Mouse (Mus musculus) midbrain, embryonic 14.5 days (tissue): ENCODE data around the gene Rnf208. TPM values are rescaled to one million over a fixed set of nuclear protein-coding genes. Genes with fewer than 3 reads are reported as not detected.

Experiments used
- ATAC-seq: fragments of 200-750 bp; cut with Nextera tagmentation; 2 replicates; pipeline ENCODE4 v1.8.0; 2017; ENCODE audit warnings: moderate number of reproducible peaks, moderate library complexity; ENCODE audit not compliant: low FRiP score, low TSS enrichment
- DNase-seq: peaks from one replicate; pipeline ENCODE4 v3.0.0-alpha.2; 2015
- H3K27ac ChIP-seq: fragments of 300-500 bp; sonication (generic); replicated peaks from 2 replicates; pipeline ENCODE4 v1.5.1; 2014; ENCODE audit warnings: mild to moderate bottlenecking, low read depth, low read length, moderate library complexity
- H3K27me3 ChIP-seq: fragments of 300-500 bp; sonication (generic); 2 replicates; pipeline ENCODE4 v1.6.1; 2014; ENCODE audit warnings: low read length, control low read depth, mixed read lengths; ENCODE audit not compliant: control insufficient read depth, insufficient read depth
- H3K36me3 ChIP-seq: fragments of 300-500 bp; sonication (generic); 2 replicates; pipeline ENCODE4 v1.6.1; 2014; ENCODE audit warnings: low read length, control low read depth; ENCODE audit not compliant: control insufficient read depth, insufficient read depth
- H3K4me1 ChIP-seq: fragments of 300-500 bp; sonication (generic); 2 replicates; pipeline ENCODE4 v1.6.1; 2014; ENCODE audit warnings: mild to moderate bottlenecking, antibody characterized with exemption, low read length, control low read depth; ENCODE audit not compliant: control insufficient read depth, insufficient read depth
- H3K4me2 ChIP-seq: fragments of 300-500 bp; sonication (generic); 2 replicates; pipeline ENCODE4 v1.6.1; 2014; ENCODE audit warnings: mild to moderate bottlenecking, low read length, moderate library complexity
- H3K4me3 ChIP-seq: fragments of 300-500 bp; sonication (generic); replicated peaks from 2 replicates; pipeline ENCODE4 v1.5.1; 2014; ENCODE audit warnings: low read depth, low read length
- H3K9ac ChIP-seq: fragments of 300-500 bp; sonication (generic); replicated peaks from 2 replicates; pipeline ENCODE4 v1.6.1; 2014; ENCODE audit warnings: mild to moderate bottlenecking, low read length, moderate library complexity
- H3K9me3 ChIP-seq: fragments of 300-500 bp; sonication (generic); 2 replicates; pipeline ENCODE4 v1.6.1; 2016; ENCODE audit warnings: low read length, control low read depth, mixed read lengths; ENCODE audit not compliant: control insufficient read depth
- WGBS: fragments of 180-500 bp; shearing (Covaris S2); extraction: QIAGEN DNeasy Blood & Tissue Kit; methylation state at CpG from one replicate; pipeline ENCODE4 v1.1.7; 2014; 5-methylcytosine and 5-hydroxymethylcytosine counted together
- polyA plus RNA-seq: library from polyadenylated mRNA; unstranded; fragments of >200 nt; fragmentation: Nextera tagmentation; extraction: Ambion mirVana; gene quantifications from 2 replicates; pipeline ENCODE4 v1.2.1, GENCODE M21; 2014

Gene Rnf208
- polyA plus RNA-seq, 1 experiment from 2014 or later: 138 TPM

- H3K9me3 ChIP-seq: no peaks in the 10 kb centered on the region
- H3K36me3 ChIP-seq: peaks cover 32% of the 10 kb centered on the region
- H3K27ac ChIP-seq: no peak within 1 kb of the TSS
- no peak within 1 kb of the TSS for H3K4me2 ChIP-seq
- DNase-seq (no peak), ATAC-seq (no peak)
- H3K4me3 ChIP-seq: no peak within 1 kb of the TSS
- H3K27me3 ChIP-seq: peaks cover 45% of the 10 kb centered on the region
- WGBS: 83% methylated on average over 6 of the region's 6 CpGs
- H3K4me1 ChIP-seq: 0 out of 2 replicates have a peak, but pooled peaks cover 5% of the 10 kb centered on the region
- H3K9ac ChIP-seq: no peak within 1 kb of the TSS
These were observed 46.0 kb downstream of the Rnf208 start, which contains the start of gene Tmem210 for GRCm38 (mm10) chr2:25287927-25288649. Gene Tmem210, plus strand, starts transcription at chr2:25288145.

GRCm38 (mm10) chr2:25288734-25289345, 46.8 kb downstream of the Rnf208 start:
- no peak for ATAC-seq
- no peaks in the 10 kb centered on the region for H3K9me3 ChIP-seq

DNA sequence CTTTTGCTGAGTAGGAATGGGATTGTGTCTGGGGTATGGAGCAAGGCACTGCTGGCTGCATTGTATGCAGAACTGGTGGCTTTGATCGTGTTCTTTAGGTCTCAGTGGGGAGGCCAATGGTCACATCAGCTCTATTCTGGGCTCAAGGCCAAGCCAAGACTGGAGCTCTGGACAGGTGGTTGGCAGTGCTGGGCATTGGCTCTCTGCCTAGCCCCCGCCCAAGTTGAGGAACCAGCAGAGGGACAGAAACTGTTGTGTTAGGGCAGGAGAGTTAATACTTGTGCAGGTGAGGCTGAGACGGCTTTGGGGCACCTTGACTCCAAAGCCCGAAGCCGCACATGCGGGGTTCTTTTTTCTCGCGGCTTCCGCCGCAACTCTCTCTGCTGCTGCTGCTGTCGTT, 47.6 kb downstream of the Rnf208 start, which contains the start of gene Lrrc26:
Lrrc26 (plus strand) TSS at position 265 of the 400 bp plus-strand sequence.
- 12% methylated on average over 11 of the region's 11 CpGs for whole genome bisulfite sequencing
- H3K9me3 ChIP-seq: no peaks in the 10 kb centered on the region
- H3K27ac ChIP-seq: no peak within 1 kb of the TSS
- no peak for ATAC-seq
- H3K36me3 ChIP-seq: peaks cover 18% of the 10 kb centered on the region
- H3K4me3 ChIP-seq: peak within 1 kb of the TSS; percentile 22
- peaks cover 54% of the 10 kb centered on the region for H3K27me3 ChIP-seq
- H3K4me2 ChIP-seq: peak within 1 kb of the TSS; percentile 49
- peak within 1 kb of the TSS; percentile 36; the same call in 1 of the 2 replicates for H3K9ac ChIP-seq
- 0 out of 2 replicates have a peak, but pooled peaks cover 5% of the 10 kb centered on the region for H3K4me1 ChIP-seq
- DNase-seq: no peak

More at GRCm38 (mm10) chr2:25288734-25289345, 46.8 kb downstream of the Rnf208 start:
- Histone ChIP-seq H3K27me3 (peaks cover 52% of the 10 kb centered on the region), H3K27ac (no peak overlapping the region), H3K4me1 (0 out of 2 replicates have a peak, but pooled peaks cover 5% of the 10 kb centered on the region), H3K4me3 (no peak overlapping the region), H3K36me3 (peaks cover 26% of the 10 kb centered on the region), H3K9ac (no peak overlapping the region), H3K4me2 (no peak overlapping the region)
- DNase-seq: no peak
- WGBS: 80% methylated on average over 7 of the region's 7 CpGs

GRCm38 (mm10) chr2:25290101-25290815, 48.2 kb downstream of the Rnf208 start:
- peak overlapping the region; percentile 36; the same call in 1 of the 2 replicates for H3K9ac ChIP-seq
- peaks cover 12% of the 10 kb centered on the region for H3K36me3 ChIP-seq
- no peak overlapping the region for H3K27ac ChIP-seq
- ATAC-seq: no peak
- DNase-seq: peak; percentile 71
- 2% methylated on average over 54 of the region's 54 CpGs for WGBS
- peaks cover 59% of the 10 kb centered on the region for H3K27me3 ChIP-seq
- H3K9me3 ChIP-seq: no peaks in the 10 kb centered on the region
- H3K4me2 ChIP-seq: peak overlapping the region; percentile 49
- H3K4me1 ChIP-seq: 0 out of 2 replicates have a peak, but pooled peaks cover 5% of the 10 kb centered on the region
- peak overlapping the region; percentile 22 for H3K4me3 ChIP-seq

GRCm38 (mm10) chr2:25290816-25291130, 48.7 kb downstream of the Rnf208 start:
- Histone ChIP-seq H3K27me3 (peaks cover 59% of the 10 kb centered on the region), H3K27ac (no peak overlapping the region), H3K9me3 (no peaks in the 10 kb centered on the region), H3K4me2 (peak overlapping the region; percentile 49), H3K36me3 (peaks cover 11% of the 10 kb centered on the region), H3K4me1 (0 out of 2 replicates have a peak, but pooled peaks cover 5% of the 10 kb centered on the region), H3K9ac (no peak overlapping the region), H3K4me3 (peak overlapping the region; percentile 22; the same call in 1 of the 2 replicates)
- ATAC-seq: no peak
- peak; percentile 47 for DNase-seq
- WGBS: under 1% methylated on average over 18 of the region's 18 CpGs

DNA sequence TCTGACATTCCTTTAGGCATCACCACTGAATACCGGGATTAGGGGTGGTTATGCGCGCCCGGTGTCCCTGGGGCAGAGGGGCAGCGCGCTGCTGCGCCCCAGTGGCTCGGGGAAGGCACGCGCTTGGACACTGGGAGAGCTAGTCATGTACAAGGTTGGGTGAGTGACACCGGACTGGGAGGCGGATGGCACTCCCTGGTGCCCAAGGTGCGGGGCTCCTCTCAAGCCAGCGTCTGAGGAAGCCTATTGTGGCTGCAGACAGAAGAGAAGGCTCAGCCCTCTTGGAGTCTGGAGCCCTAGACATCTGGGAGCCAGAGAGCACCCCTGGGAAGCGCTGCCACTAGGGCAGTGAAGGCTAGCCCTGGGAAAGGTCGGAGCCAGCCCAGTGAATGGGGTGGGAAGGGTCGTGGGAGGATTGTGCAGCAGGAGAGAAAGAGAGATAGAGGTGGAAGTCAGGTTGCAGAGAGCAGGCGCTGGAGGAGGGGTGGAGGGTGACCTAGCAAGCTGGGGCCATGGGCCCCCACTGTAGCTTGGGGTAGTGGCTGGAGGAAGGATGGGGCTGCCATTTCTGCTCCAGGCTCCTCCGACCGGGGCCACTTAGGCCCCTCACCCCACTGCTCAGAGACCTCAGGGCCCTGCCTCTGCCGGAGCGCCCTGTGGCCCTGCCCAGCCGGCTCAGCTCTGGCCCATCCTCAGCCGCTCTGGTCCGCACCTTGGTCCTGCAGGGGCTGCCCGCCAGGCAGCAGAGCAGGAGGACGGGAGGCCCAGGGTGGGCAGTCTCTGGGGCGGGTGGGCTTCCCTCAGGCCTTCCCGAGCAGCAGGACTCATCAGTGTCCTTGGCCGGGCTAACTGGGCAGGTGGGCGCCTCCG, 49.4 kb downstream of the Rnf208 start:
- Histone ChIP-seq H3K9me3 (no peaks in the 10 kb centered on the region), H3K4me3 (peak overlapping the region; percentile 22; the same call in 1 of the 2 replicates), H3K9ac (no peak overlapping the region), H3K4me1 (0 out of 2 replicates have a peak, but pooled peaks cover 5% of the 10 kb centered on the region), H3K36me3 (peaks cover 8% of the 10 kb centered on the region; the same call in 1 of the 2 replicates), H3K4me2 (peak overlapping the region; percentile 49), H3K27me3 (peaks cover 59% of the 10 kb centered on the region), H3K27ac (no peak overlapping the region)
- no peak for DNase-seq
- 5% methylated on average over 32 of the region's 32 CpGs for WGBS
- ATAC-seq: no peak

- Histone ChIP-seq H3K9me3 (no peaks in the 10 kb centered on the region), H3K9ac (peak overlapping the region; percentile 39; the same call in 1 of the 2 replicates), H3K4me1 (0 out of 2 replicates have a peak, but pooled peaks cover 5% of the 10 kb centered on the region), H3K27me3 (peaks cover 59% of the 10 kb centered on the region), H3K4me3 (peak overlapping the region; percentile 18; the same call in 1 of the 2 replicates), H3K27ac (no peak overlapping the region), H3K36me3 (0 out of 2 replicates have a peak, but pooled peaks cover 7% of the 10 kb centered on the region), H3K4me2 (peak overlapping the region; percentile 42)
- peak; percentile 20 for DNase-seq
- 4% methylated on average over 42 of the region's 43 CpGs for WGBS
- no peak for ATAC-seq
These were observed 50.0 kb downstream of the Rnf208 start for GRCm38 (mm10) chr2:25292054-25292544.
